In genomic region chr5:104344526-104345240, GRCm38 (mm10) we compare ENCODE assay signal across 12 mouse cellular contexts. TPM values are rescaled to one million over a fixed set of nuclear protein-coding genes. Genes with fewer than 3 reads are reported as not detected.
DNase-seq lines count a peak whose midpoint lies in the region; ATAC-seq and TF ChIP-seq lines count a peak whose summit lies in the region.
"Had no signal": no experiment of that assay in that cellular context is flagged by ENCODE, and none has a peak within 500 bp of the region (broad histone marks: within the 10 kb centered on the region; RNA-seq: fewer than 3 reads in every experiment).

No protein-coding gene starts in this region.

- TF ChIP-seq POLR2A in lung, adult 2 months (IDR thresholded peaks at IDR 0.05; ENCODE audit: borderline replicate concordance, extremely low read depth, low read depth, low read length) = no peak

- no peak overlapping the region for H3K4me3 ChIP-seq in lung, adult 2 months (replicated peaks; ENCODE audit: extremely low read depth, low read depth, low read length)
- H3K4me3 ChIP-seq: megakaryocyte, embryonic 14.5 days had no signal

- 70% methylated on average over 9 of the region's 9 CpGs for WGBS in lung, adult 2 months

- intact Hi-C loops in heart, postnatal 25 days (cut with DNase I) = loop anchor here (5.0 kb wide), 2 partner anchors 88 to 103 kb away; no protein-coding TSS in a partner anchor

- peak; percentile 69; the same call in 1 of the 2 replicates for ATAC-seq in common myeloid progenitor, adult 5-6 weeks (replicated peaks; ENCODE audit: low read depth, poor library complexity, severe bottlenecking)
- peak; percentile 77 for ATAC-seq in megakaryocyte progenitor cell, adult 5-6 weeks (replicated peaks; ENCODE audit: poor library complexity)
- ATAC-seq: CD4-positive, CD25-positive, alpha-beta regulatory T cell, adult 4 months; intestine, embryonic 16.5 days had no signal

- H3K4me1 ChIP-seq in lung, adult 2 months (ENCODE audit: control insufficient read depth, insufficient read depth, low read length) = no peaks in the 10 kb centered on the region

- peak; percentile 42; the same call in 1 of the 2 replicates for TF ChIP-seq CTCF in lung, adult 2 months (IDR thresholded peaks at IDR 0.05; ENCODE audit: insufficient read depth, low read length)

- peak; percentile 20 for DNase-seq in adrenal gland, postnatal 10 days
- no peak for DNase-seq in adrenal gland, postnatal 4 days (ENCODE audit: low spot score in 2 of 2)
- no peak for DNase-seq in lung, adult 2 months
- no peak for DNase-seq in lung, adult 18-20 months
- no peak for DNase-seq in cerebellum, adult 18-20 months
- DNase-seq in heart, postnatal 25 days (ENCODE audit: low spot score) = no peak
- DNase-seq: gastrocnemius, postnatal 14 days had no signal

RNA-seq across cellular contexts. Expression of gene Mepe, which starts 19.6 kb away (rescaled TPM):
- 1 to 10 TPM in 1 of 2 experiments, not detected in 1; 1.1 TPM for total RNA-seq in adrenal gland, postnatal 10 days (2021)
- not detected for total RNA-seq in adrenal gland, postnatal 4 days (2021)
- polyA plus RNA-seq in lung, adult 2 months (2012; rRNA removed) = not detected in 2 replicates
- total RNA-seq in common myeloid progenitor, adult 5-6 weeks (2017) = not detected in 2 replicates
- not detected in 2 replicates for total RNA-seq in megakaryocyte progenitor cell, adult 5-6 weeks (2015)
- total RNA-seq in megakaryocyte progenitor cell, adult 5-6 weeks (2017) = not detected in 2 replicates
- total RNA-seq in heart, postnatal 25 days (2021) = not detected
- total RNA-seq: gastrocnemius, postnatal 14 days had no signal
- polyA plus RNA-seq: CD4-positive, CD25-positive, alpha-beta regulatory T cell, adult 4 months; intestine, embryonic 16.5 days had no signal

RNA-seq across cellular contexts. Expression of gene Ibsp, which starts 45.7 kb away (rescaled TPM):
- total RNA-seq in adrenal gland, postnatal 10 days (2021) = 10 to 100 TPM in 1 of 2 experiments, not detected in 1; 16.2 TPM
- total RNA-seq in adrenal gland, postnatal 4 days (2021) = 1 to 10 TPM in 1 of 2 experiments, under 1 TPM in 1; 0.34 to 1.6 TPM
- polyA plus RNA-seq in lung, adult 2 months (2012; rRNA removed) = not detected in 2 replicates
- total RNA-seq in common myeloid progenitor, adult 5-6 weeks (2017) = 0.15 TPM in 1 of 2 replicates, not detected in the other
- not detected in 2 replicates for total RNA-seq in megakaryocyte progenitor cell, adult 5-6 weeks (2015)
- 0.07 TPM in 1 of 2 replicates, not detected in the other for total RNA-seq in megakaryocyte progenitor cell, adult 5-6 weeks (2017)
- not detected for total RNA-seq in heart, postnatal 25 days (2021)
- total RNA-seq: gastrocnemius, postnatal 14 days had no signal
- polyA plus RNA-seq: CD4-positive, CD25-positive, alpha-beta regulatory T cell, adult 4 months had no signal
